Mouse (Mus musculus) hindbrain, embryonic 11.5 days (tissue): ENCODE results near the gene Fign. TPM values are rescaled to one million over a fixed set of nuclear protein-coding genes. Genes with fewer than 3 reads are reported as not detected.

Experiments used
- ATAC-seq: fragments of 200-750 bp; cut with Nextera tagmentation; 2 replicates; pipeline ENCODE4 v1.8.0; 2017; ENCODE audit warnings: mild to moderate bottlenecking, moderate TSS enrichment, moderate library complexity; ENCODE audit not compliant: low FRiP score
- DNase-seq: peaks from one replicate; pipeline ENCODE4 v3.0.0-alpha.2; 2015; ENCODE audit warnings: low spot score
- H3K27ac ChIP-seq: fragments of 300-500 bp; sonication (generic); 2 replicates; pipeline ENCODE4 v1.5.1; 2014; ENCODE audit warnings: mild to moderate bottlenecking, low read depth, low read length
- H3K27me3 ChIP-seq: fragments of 300-500 bp; sonication (generic); 2 replicates; pipeline ENCODE4 v1.6.1; 2014; ENCODE audit warnings: mild to moderate bottlenecking, low read length, moderate library complexity, mixed read lengths; ENCODE audit not compliant: control insufficient read depth, insufficient read depth
- H3K36me3 ChIP-seq: fragments of 300-500 bp; sonication (generic); 2 replicates; pipeline ENCODE4 v1.6.1; 2014; ENCODE audit warnings: mild to moderate bottlenecking, low read length, moderate library complexity, mixed read lengths; ENCODE audit not compliant: control insufficient read depth, insufficient read depth
- H3K4me1 ChIP-seq: fragments of 300-500 bp; sonication (generic); replicated peaks from 2 replicates; pipeline ENCODE4 v1.6.1; 2014; ENCODE audit warnings: low read length, mixed read lengths; ENCODE audit not compliant: control insufficient read depth, insufficient read depth
- H3K4me2 ChIP-seq: fragments of 300-500 bp; sonication (generic); replicated peaks from 2 replicates; pipeline ENCODE4 v1.6.1; 2014; ENCODE audit warnings: mild to moderate bottlenecking, low read depth, low read length
- H3K4me3 ChIP-seq: fragments of 300-500 bp; sonication (generic); 2 replicates; pipeline ENCODE4 v1.5.1; 2014; ENCODE audit warnings: low read depth, low read length
- H3K9ac ChIP-seq: fragments of 300-500 bp; sonication (generic); 2 replicates; pipeline ENCODE4 v1.6.1; 2014; ENCODE audit warnings: low read depth, low read length
- H3K9me3 ChIP-seq: fragments of 300-500 bp; sonication (generic); 2 replicates; pipeline ENCODE4 v1.6.1; 2016; ENCODE audit warnings: low read length; ENCODE audit not compliant: control insufficient read depth
- WGBS: fragments of 180-500 bp; shearing (Covaris S2); extraction: QIAGEN DNeasy Blood & Tissue Kit; methylation state at CpG from one replicate; pipeline ENCODE4 v1.1.7; 2014; 5-methylcytosine and 5-hydroxymethylcytosine counted together
- polyA plus RNA-seq: library from polyadenylated mRNA; unstranded; fragments of >200 nt; fragmentation: Nextera tagmentation; extraction: Ambion mirVana; gene quantifications from 2 replicates; pipeline ENCODE4 v1.2.1, GENCODE M21; 2014

Gene Fign
- polyA plus RNA-seq, 1 experiment from 2014 or later, result 19.5 TPM

DNA sequence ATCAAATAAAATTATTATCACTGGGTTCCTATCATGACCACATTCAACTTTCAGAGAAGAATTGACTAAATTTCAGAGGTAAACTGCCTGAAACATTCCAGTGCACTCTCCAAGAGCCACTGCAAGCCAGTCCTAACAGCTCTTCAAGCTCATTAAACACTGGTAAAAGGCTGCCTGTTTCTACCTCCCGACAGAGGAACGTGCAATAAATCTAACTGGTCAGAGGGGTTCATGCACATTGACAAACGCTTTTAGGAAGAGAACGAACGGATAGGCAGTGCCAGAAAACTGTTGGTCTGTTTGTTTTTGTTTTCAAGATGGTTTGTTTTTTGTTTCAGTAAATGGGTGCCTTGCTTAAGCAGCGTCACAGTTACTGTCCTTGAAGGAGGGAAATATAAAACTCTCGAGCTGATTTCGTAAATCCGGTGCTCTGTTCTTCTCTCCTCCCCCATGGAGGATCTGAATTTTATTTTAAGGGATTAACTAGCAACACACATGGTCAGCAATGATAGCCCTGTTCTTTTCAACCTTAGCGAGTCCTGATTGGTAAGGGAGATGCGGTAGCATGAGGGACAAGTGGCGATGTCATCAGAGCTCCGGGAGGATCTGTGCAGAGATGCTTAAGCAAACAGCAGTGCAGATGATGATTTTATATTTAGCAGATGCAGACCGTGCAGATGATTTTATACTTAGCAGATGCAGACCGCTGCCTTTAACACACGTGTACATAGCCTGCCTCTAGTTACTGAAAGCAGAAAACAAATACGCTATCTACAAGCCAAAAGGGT, 23.0 kb downstream of the Fign start:
- DNase-seq, result no peak
- H3K4me2 ChIP-seq, result no peak overlapping the region
- no peak for ATAC-seq
- H3K36me3 ChIP-seq, result no peaks in the 10 kb centered on the region
- H3K27me3 ChIP-seq, result no peaks in the 10 kb centered on the region
- no peak overlapping the region for H3K27ac ChIP-seq
- 0 out of 2 replicates have a peak, but pooled peaks cover 2% of the 10 kb centered on the region for H3K4me1 ChIP-seq
- H3K9ac ChIP-seq, result no peak overlapping the region
- WGBS, result 47% methylated on average over 17 of the region's 17 CpGs
- no peak overlapping the region for H3K4me3 ChIP-seq
- no peaks in the 10 kb centered on the region for H3K9me3 ChIP-seq

DNA sequence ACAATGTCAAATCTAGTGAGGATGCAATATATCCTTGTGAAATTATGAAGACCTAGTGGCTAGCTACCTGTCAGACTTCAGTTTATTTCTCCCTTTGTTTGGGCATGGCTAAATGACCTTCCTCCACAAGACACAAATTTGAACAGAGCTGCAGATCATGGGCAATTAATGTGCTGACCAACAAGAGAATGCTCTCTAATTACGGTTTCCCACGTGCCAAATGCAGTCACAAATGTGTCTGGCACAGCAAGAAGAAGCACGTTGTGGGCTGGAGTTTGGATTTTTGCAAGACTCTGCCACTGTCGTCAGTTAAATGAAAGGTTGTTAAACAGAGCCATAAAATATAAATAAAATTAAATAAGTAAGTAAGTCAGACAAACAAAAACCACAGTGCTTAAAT, 25.7 kb downstream of the Fign start:
- H3K9me3 ChIP-seq, result no peaks in the 10 kb centered on the region
- no peak for DNase-seq
- H3K27ac ChIP-seq, result no peak overlapping the region
- no peak overlapping the region for H3K9ac ChIP-seq
- H3K4me1 ChIP-seq, result no peaks in the 10 kb centered on the region
- no peak overlapping the region for H3K4me3 ChIP-seq
- H3K27me3 ChIP-seq, result no peaks in the 10 kb centered on the region
- no peaks in the 10 kb centered on the region for H3K36me3 ChIP-seq
- WGBS, result 82% methylated on average over 4 of the region's 4 CpGs
- ATAC-seq, result no peak
- H3K4me2 ChIP-seq, result no peak overlapping the region

DNA sequence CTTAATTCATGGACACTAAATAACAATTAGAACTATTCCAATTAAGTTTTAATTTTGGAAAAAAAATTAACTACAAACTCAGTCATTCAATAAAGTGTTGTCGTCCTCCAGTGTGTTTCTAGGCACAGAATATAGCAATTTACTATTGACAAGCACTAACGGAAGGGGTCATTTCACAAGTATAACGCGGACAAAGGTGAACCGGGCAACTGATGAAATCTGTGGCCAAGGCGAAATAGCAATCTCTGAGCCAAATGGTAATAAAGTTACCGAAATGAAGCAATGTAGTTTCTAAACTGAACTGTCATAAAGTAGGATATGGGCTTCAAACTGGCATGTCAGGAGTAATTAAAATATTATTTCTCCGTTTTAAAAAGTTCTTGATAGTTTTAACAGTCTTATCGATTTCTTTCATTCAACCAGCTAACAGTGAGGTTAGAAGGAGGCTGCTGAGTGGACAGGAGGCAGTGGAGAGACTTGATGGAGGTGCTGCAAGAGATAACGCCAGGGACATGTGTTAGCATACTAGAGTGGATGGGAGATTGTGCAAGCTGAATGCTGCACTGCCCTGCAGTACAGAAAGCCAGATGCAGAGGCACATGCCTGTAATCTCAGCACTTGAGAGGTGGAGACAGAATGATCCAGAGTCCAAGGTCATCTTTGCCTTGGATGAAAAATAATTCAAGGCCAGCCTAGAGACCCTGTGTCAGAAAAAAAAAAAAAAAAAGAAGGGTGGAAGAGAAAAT, 27.7 kb downstream of the Fign start:
- no peak for ATAC-seq
- Histone ChIP-seq H3K27ac (no peak overlapping the region), H3K9ac (no peak overlapping the region), H3K9me3 (no peaks in the 10 kb centered on the region), H3K4me3 (no peak overlapping the region), H3K4me1 (no peaks in the 10 kb centered on the region), H3K27me3 (no peaks in the 10 kb centered on the region), H3K36me3 (no peaks in the 10 kb centered on the region), H3K4me2 (no peak overlapping the region)
- no peak for DNase-seq
- WGBS, result 91% methylated on average over 10 of the region's 10 CpGs

DNA sequence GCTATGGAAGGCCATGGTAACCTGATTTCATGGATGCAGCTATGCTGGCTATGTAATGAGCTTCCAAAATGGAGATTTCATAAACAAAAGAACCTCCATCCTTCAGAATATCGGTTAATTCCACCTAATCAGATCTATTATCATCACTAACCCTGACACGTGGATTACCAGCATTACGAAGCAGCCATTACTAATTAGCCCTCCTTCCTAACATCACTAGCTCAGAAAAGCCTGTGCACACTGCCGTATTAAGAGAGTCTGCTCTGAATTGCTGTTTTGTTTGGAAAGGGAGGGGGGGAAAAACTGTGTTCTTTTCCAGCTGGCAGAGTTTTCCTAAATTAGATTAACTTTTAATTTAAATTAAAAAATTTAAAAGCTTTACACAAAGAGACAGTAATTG, 32.3 kb downstream of the Fign start:
- Histone ChIP-seq H3K9ac (no peak overlapping the region), H3K4me3 (no peak overlapping the region), H3K27me3 (no peaks in the 10 kb centered on the region), H3K4me2 (no peak overlapping the region), H3K27ac (no peak overlapping the region), H3K9me3 (no peaks in the 10 kb centered on the region), H3K36me3 (no peaks in the 10 kb centered on the region), H3K4me1 (no peaks in the 10 kb centered on the region)
- 75% methylated on average over 4 of the region's 4 CpGs for WGBS
- DNase-seq (no peak), ATAC-seq (no peak)

- H3K36me3 ChIP-seq, result no peaks in the 10 kb centered on the region
- ATAC-seq (no peak), DNase-seq (no peak)
- 89% methylated on average over 5 of the region's 5 CpGs for whole genome bisulfite sequencing
- H3K27me3 ChIP-seq, result no peaks in the 10 kb centered on the region
- no peak overlapping the region for H3K9ac ChIP-seq
- H3K4me3 ChIP-seq, result no peak overlapping the region
- H3K4me2 ChIP-seq, result no peak overlapping the region
- no peaks in the 10 kb centered on the region for H3K9me3 ChIP-seq
- H3K4me1 ChIP-seq, result no peaks in the 10 kb centered on the region
- H3K27ac ChIP-seq, result no peak overlapping the region
Measured at GRCm38 (mm10) chr2:64059477-64059876, 38.4 kb downstream of the Fign start.

DNA sequence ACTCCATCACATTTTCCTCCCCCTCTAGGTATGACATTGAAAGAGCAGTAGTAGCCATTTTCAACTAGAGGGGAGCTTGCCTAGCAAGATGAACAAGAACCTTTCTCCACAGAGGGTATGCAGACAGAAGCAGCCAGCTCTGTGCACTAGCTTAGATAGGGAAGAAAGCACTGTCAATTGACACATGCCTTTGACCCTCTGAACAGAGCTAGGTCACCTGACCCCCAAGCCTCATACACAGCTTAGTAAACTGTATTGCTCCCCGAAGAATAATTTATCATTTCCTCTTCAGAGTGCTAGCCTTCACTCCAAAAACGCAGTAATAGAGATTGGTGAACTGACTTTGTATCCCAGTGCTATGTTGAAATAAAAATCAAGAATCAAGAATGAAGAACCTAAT, 49.7 kb downstream of the Fign start:
- 80% methylated on average over 2 of the region's 2 CpGs for WGBS
- H3K36me3 ChIP-seq, result no peaks in the 10 kb centered on the region
- H3K9me3 ChIP-seq, result no peaks in the 10 kb centered on the region
- H3K27ac ChIP-seq, result no peak overlapping the region
- no peaks in the 10 kb centered on the region for H3K27me3 ChIP-seq
- no peaks in the 10 kb centered on the region for H3K4me1 ChIP-seq
- DNase-seq (no peak), ATAC-seq (no peak)
- no peak overlapping the region for H3K4me3 ChIP-seq
- no peak overlapping the region for H3K9ac ChIP-seq
- no peak overlapping the region for H3K4me2 ChIP-seq

- no peaks in the 10 kb centered on the region for H3K9me3 ChIP-seq
- ATAC-seq, result no peak
- no peaks in the 10 kb centered on the region for H3K4me1 ChIP-seq
- H3K9ac ChIP-seq, result no peak overlapping the region
- DNase-seq, result no peak
- no peak overlapping the region for H3K4me3 ChIP-seq
- H3K27ac ChIP-seq, result no peak overlapping the region
- WGBS, result 76% methylated on average over 3 of the region's 3 CpGs
- H3K36me3 ChIP-seq, result no peaks in the 10 kb centered on the region
- no peaks in the 10 kb centered on the region for H3K27me3 ChIP-seq
- H3K4me2 ChIP-seq, result no peak overlapping the region
Measured at GRCm38 (mm10) chr2:64043099-64043498, 54.7 kb downstream of the Fign start.

DNA sequence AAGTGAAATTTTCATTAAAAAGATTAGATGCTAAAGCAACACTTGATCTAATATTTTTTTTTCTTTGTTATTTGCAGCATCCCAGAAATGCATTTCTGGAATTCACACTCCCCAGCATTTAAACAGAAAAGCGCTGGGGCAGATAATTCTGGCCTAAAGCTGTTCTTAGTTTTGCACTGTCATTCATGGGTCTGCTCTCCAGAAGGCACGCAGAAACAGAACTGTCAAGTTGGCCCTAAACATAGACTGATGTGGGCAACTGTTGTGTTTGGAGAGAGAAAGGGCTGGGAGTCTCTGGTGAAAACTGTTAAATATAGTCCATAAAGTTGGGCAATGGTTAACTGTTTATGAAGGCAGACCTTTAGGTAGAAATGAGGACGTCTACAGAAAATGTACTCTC, 62.4 kb downstream of the Fign start:
- H3K4me2 ChIP-seq, result no peak overlapping the region
- no peaks in the 10 kb centered on the region for H3K36me3 ChIP-seq
- no peak for DNase-seq
- WGBS, result 67% methylated on average over 3 of the region's 3 CpGs
- no peaks in the 10 kb centered on the region for H3K9me3 ChIP-seq
- no peak overlapping the region for H3K27ac ChIP-seq
- no peak overlapping the region for H3K4me3 ChIP-seq
- H3K4me1 ChIP-seq, result no peaks in the 10 kb centered on the region
- ATAC-seq, result no peak
- H3K9ac ChIP-seq, result no peak overlapping the region
- H3K27me3 ChIP-seq, result no peaks in the 10 kb centered on the region

GRCm38 (mm10) chr2:64033871-64034270, 64.0 kb downstream of the Fign start:
- Histone ChIP-seq H3K9me3 (no peaks in the 10 kb centered on the region), H3K27me3 (no peaks in the 10 kb centered on the region), H3K4me3 (no peak overlapping the region), H3K4me2 (no peak overlapping the region), H3K4me1 (no peaks in the 10 kb centered on the region), H3K36me3 (no peaks in the 10 kb centered on the region), H3K27ac (no peak overlapping the region), H3K9ac (no peak overlapping the region)
- ATAC-seq (no peak), DNase-seq (no peak)
- WGBS, result 96% methylated on average over 3 of the region's 3 CpGs
